In genomic region chr2:129798410-129798809, GRCm38 (mm10) we compare ENCODE assay signal across 23 mouse cellular contexts.
"Had no signal": no experiment of that assay in that cellular context is flagged by ENCODE, and none has a peak within 500 bp of the region (broad histone marks: within the 10 kb centered on the region; RNA-seq: fewer than 3 reads in every experiment).

No protein-coding gene starts in this region.

- H3K36me3 ChIP-seq: heart, embryonic 12.5 days; hindbrain, embryonic 15.5 days; limb, embryonic 15.5 days had no signal

- H3K27me3 ChIP-seq: heart, embryonic 12.5 days; hindbrain, embryonic 13.5 days; hindbrain, embryonic 15.5 days; kidney, embryonic 15.5 days; limb, embryonic 13.5 days; limb, embryonic 15.5 days; liver, embryonic 12.5 days had no signal

- H3K4me3 ChIP-seq: heart, embryonic 10.5 days; heart, embryonic 12.5 days; hindbrain, embryonic 13.5 days; hindbrain, embryonic 15.5 days; kidney, embryonic 15.5 days; limb, embryonic 13.5 days; limb, embryonic 15.5 days; liver, embryonic 12.5 days had no signal

- DNase-seq: gastrocnemius, postnatal 14 days; gastrocnemius, postnatal 36 days; heart, adult 18-20 months; heart, postnatal 10 days; kidney, adult 11 months; kidney, adult 2 months; kidney, adult 9 months; kidney, postnatal 14 days; kidney, postnatal 36 days; layer of hippocampus, adult 9-11 months; layer of hippocampus, postnatal 36 days; left cerebral cortex, postnatal 4 days had no signal

- H3K27ac ChIP-seq: heart, embryonic 10.5 days; hindbrain, embryonic 13.5 days; hindbrain, embryonic 15.5 days; hindbrain, postnatal 0 days; kidney, embryonic 15.5 days; kidney, postnatal 0 days; limb, embryonic 13.5 days; limb, embryonic 15.5 days; liver, embryonic 12.5 days; liver, embryonic 14.5 days had no signal
